Mouse (Mus musculus): ENCODE data around the gene Abcg1. TPM values are rescaled to one million over a fixed set of nuclear protein-coding genes. Genes with fewer than 3 reads are reported as not detected.

Gene Abcg1
- polyA plus RNA-seq, 1 experiment, result 0.94 TPM

- TF ChIP-seq TCF12 (IDR thresholded peaks at IDR 0.05; ENCODE audit: insufficient read depth, poor library complexity, severe bottlenecking), result no peak
- no peak for TF ChIP-seq REST (IDR thresholded peaks at IDR 0.05; ENCODE audit: insufficient read depth, insufficient read length)
- TF ChIP-seq MYOD1 (IDR thresholded peaks at IDR 0.05; ENCODE audit: control insufficient read depth in 1 of 3, insufficient read length in 2 of 3, low read depth in 2 of 3), result no peak
- no peak for TF ChIP-seq MAX (IDR thresholded peaks at IDR 0.05; ENCODE audit: low read depth)
- TF ChIP-seq MYOG (IDR thresholded peaks at IDR 0.05; ENCODE audit: control insufficient read depth in 1 of 3, insufficient read depth in 1 of 3, insufficient read length in 2 of 3, low read depth in 2 of 3), result no peak
- no peak for TF ChIP-seq SRF (IDR thresholded peaks at IDR 0.05; ENCODE audit: control insufficient read depth, insufficient read length, low read depth)
- TF ChIP-seq TCF3 (IDR thresholded peaks at IDR 0.05; ENCODE audit: insufficient read length, low read depth), result no peak
- TF ChIP-seq POLR2A (IDR thresholded peaks at IDR 0.05; ENCODE audit: insufficient read length, low read depth), result no peak
- no peak for TF ChIP-seq USF1 (IDR thresholded peaks at IDR 0.05; ENCODE audit: low read depth)
- no peak for TF ChIP-seq E2F4 (IDR thresholded peaks at IDR 0.05; ENCODE audit: insufficient read depth)
- Histone ChIP-seq H3K4me3 (no peak overlapping the region), H3K79me2 (ENCODE audit: control insufficient read depth, insufficient read depth) (no peaks in the 10 kb centered on the region), H3ac (ENCODE audit: control insufficient read depth, insufficient read length) (no peak overlapping the region), H3K4me2 (ENCODE audit: low read depth) (no peak overlapping the region), H3K27me3 (ENCODE audit: control insufficient read depth, insufficient read depth, insufficient read length) (no peaks in the 10 kb centered on the region), H3K36me3 (ENCODE audit: control insufficient read depth, insufficient read depth) (no peaks in the 10 kb centered on the region)
These were observed 30.5 kb upstream of the Abcg1 start for GRCm38 (mm10) chr17:31026986-31027385.

GRCm38 (mm10) chr17:31027723-31028122, 29.8 kb upstream of the Abcg1 start:
- TF ChIP-seq MYOG (IDR thresholded peaks at IDR 0.05; ENCODE audit: control insufficient read depth in 1 of 3, insufficient read depth in 1 of 3, insufficient read length in 2 of 3, low read depth in 2 of 3), result no peak
- TF ChIP-seq TCF3 (IDR thresholded peaks at IDR 0.05; ENCODE audit: insufficient read length, low read depth), result no peak
- TF ChIP-seq SRF (IDR thresholded peaks at IDR 0.05; ENCODE audit: control insufficient read depth, insufficient read length, low read depth), result no peak
- TF ChIP-seq MAX (IDR thresholded peaks at IDR 0.05; ENCODE audit: low read depth), result no peak
- no peak for TF ChIP-seq MYOD1 (IDR thresholded peaks at IDR 0.05; ENCODE audit: control insufficient read depth in 1 of 3, insufficient read length in 2 of 3, low read depth in 2 of 3)
- TF ChIP-seq POLR2AphosphoS2 (IDR thresholded peaks at IDR 0.05; ENCODE audit: insufficient read length, low read depth), result no peak
- no peak for TF ChIP-seq CEBPB (IDR thresholded peaks at IDR 0.05; ENCODE audit: insufficient read depth, poor library complexity, severe bottlenecking)
- no peak for TF ChIP-seq TCF12 (IDR thresholded peaks at IDR 0.05; ENCODE audit: insufficient read depth, poor library complexity, severe bottlenecking)
- TF ChIP-seq REST (IDR thresholded peaks at IDR 0.05; ENCODE audit: insufficient read depth, insufficient read length), result no peak
- TF ChIP-seq E2F4 (IDR thresholded peaks at IDR 0.05; ENCODE audit: insufficient read depth), result no peak
- TF ChIP-seq USF1 (IDR thresholded peaks at IDR 0.05; ENCODE audit: low read depth), result no peak
- TF ChIP-seq POLR2A (IDR thresholded peaks at IDR 0.05; ENCODE audit: insufficient read length, low read depth), result no peak
- H3K4me3 ChIP-seq, result no peak overlapping the region

GRCm38 (mm10) chr17:31028821-31029370, 28.6 kb upstream of the Abcg1 start:
- Histone ChIP-seq H3K79me2 (ENCODE audit: control insufficient read depth, insufficient read depth) (no peaks in the 10 kb centered on the region), H3K4me3 (no peak overlapping the region), H3ac (ENCODE audit: control insufficient read depth, insufficient read length) (no peak overlapping the region), H3K27me3 (ENCODE audit: control insufficient read depth, insufficient read depth, insufficient read length) (no peaks in the 10 kb centered on the region), H3K4me2 (ENCODE audit: low read depth) (no peak overlapping the region), H3K36me3 (ENCODE audit: control insufficient read depth, insufficient read depth) (no peaks in the 10 kb centered on the region)
- TF ChIP-seq CEBPB (IDR thresholded peaks at IDR 0.05; ENCODE audit: insufficient read depth, poor library complexity, severe bottlenecking) (no peak), POLR2A (IDR thresholded peaks at IDR 0.05; ENCODE audit: insufficient read length, low read depth) (no peak), SRF (IDR thresholded peaks at IDR 0.05; ENCODE audit: control insufficient read depth, insufficient read length, low read depth) (no peak), REST (IDR thresholded peaks at IDR 0.05; ENCODE audit: insufficient read depth, insufficient read length) (no peak), USF1 (IDR thresholded peaks at IDR 0.05; ENCODE audit: low read depth) (no peak), MYOG (IDR thresholded peaks at IDR 0.05; ENCODE audit: control insufficient read depth in 1 of 3, insufficient read depth in 1 of 3, insufficient read length in 2 of 3, low read depth in 2 of 3) (no peak)

More at GRCm38 (mm10) chr17:31027723-31028122, 29.8 kb upstream of the Abcg1 start:
- no peak overlapping the region for H3ac ChIP-seq (ENCODE audit: control insufficient read depth, insufficient read length)
- H3K4me2 ChIP-seq (ENCODE audit: low read depth), result no peak overlapping the region
- H3K27me3 ChIP-seq (ENCODE audit: control insufficient read depth, insufficient read depth, insufficient read length), result no peaks in the 10 kb centered on the region
- H3K36me3 ChIP-seq (ENCODE audit: control insufficient read depth, insufficient read depth), result no peaks in the 10 kb centered on the region
- no peaks in the 10 kb centered on the region for H3K79me2 ChIP-seq (ENCODE audit: control insufficient read depth, insufficient read depth)

GRCm38 (mm10) chr17:31029407-31029806, 28.1 kb upstream of the Abcg1 start:
- Histone ChIP-seq H3K36me3 (ENCODE audit: control insufficient read depth, insufficient read depth) (no peaks in the 10 kb centered on the region), H3K27me3 (ENCODE audit: control insufficient read depth, insufficient read depth, insufficient read length) (no peaks in the 10 kb centered on the region), H3ac (ENCODE audit: control insufficient read depth, insufficient read length) (no peak overlapping the region), H3K4me2 (ENCODE audit: low read depth) (no peak overlapping the region), H3K79me2 (ENCODE audit: control insufficient read depth, insufficient read depth) (no peaks in the 10 kb centered on the region), H3K4me3 (no peak overlapping the region)
- TF ChIP-seq USF1 (IDR thresholded peaks at IDR 0.05; ENCODE audit: low read depth) (no peak), TCF12 (IDR thresholded peaks at IDR 0.05; ENCODE audit: insufficient read depth, poor library complexity, severe bottlenecking) (no peak), POLR2A (IDR thresholded peaks at IDR 0.05; ENCODE audit: insufficient read length, low read depth) (no peak), MYOD1 (IDR thresholded peaks at IDR 0.05; ENCODE audit: control insufficient read depth in 1 of 3, insufficient read length in 2 of 3, low read depth in 2 of 3) (no peak)

- H3K36me3 ChIP-seq (ENCODE audit: control insufficient read depth, insufficient read depth), result no peaks in the 10 kb centered on the region
- no peak for TF ChIP-seq MYOD1 (IDR thresholded peaks at IDR 0.05; ENCODE audit: control insufficient read depth in 1 of 3, insufficient read length in 2 of 3, low read depth in 2 of 3)
- TF ChIP-seq SRF (IDR thresholded peaks at IDR 0.05; ENCODE audit: control insufficient read depth, insufficient read length, low read depth), result no peak
- TF ChIP-seq REST (IDR thresholded peaks at IDR 0.05; ENCODE audit: insufficient read depth, insufficient read length), result no peak
- TF ChIP-seq MYOG (IDR thresholded peaks at IDR 0.05; ENCODE audit: control insufficient read depth in 1 of 3, insufficient read depth in 1 of 3, insufficient read length in 2 of 3, low read depth in 2 of 3), result no peak
- no peak for TF ChIP-seq POLR2AphosphoS2 (IDR thresholded peaks at IDR 0.05; ENCODE audit: insufficient read length, low read depth)
- no peak for TF ChIP-seq USF1 (IDR thresholded peaks at IDR 0.05; ENCODE audit: low read depth)
- no peak for TF ChIP-seq MAX (IDR thresholded peaks at IDR 0.05; ENCODE audit: low read depth)
- no peak for TF ChIP-seq CEBPB (IDR thresholded peaks at IDR 0.05; ENCODE audit: insufficient read depth, poor library complexity, severe bottlenecking)
- TF ChIP-seq TCF12 (IDR thresholded peaks at IDR 0.05; ENCODE audit: insufficient read depth, poor library complexity, severe bottlenecking), result no peak
- no peak for TF ChIP-seq TCF3 (IDR thresholded peaks at IDR 0.05; ENCODE audit: insufficient read length, low read depth)
- no peak for TF ChIP-seq E2F4 (IDR thresholded peaks at IDR 0.05; ENCODE audit: insufficient read depth)
- TF ChIP-seq POLR2A (IDR thresholded peaks at IDR 0.05; ENCODE audit: insufficient read length, low read depth), result no peak
- H3K79me2 ChIP-seq (ENCODE audit: control insufficient read depth, insufficient read depth), result no peaks in the 10 kb centered on the region
- no peak overlapping the region for H3K4me3 ChIP-seq
- H3ac ChIP-seq (ENCODE audit: control insufficient read depth, insufficient read length), result no peak overlapping the region
- H3K4me2 ChIP-seq (ENCODE audit: low read depth), result no peak overlapping the region
- H3K27me3 ChIP-seq (ENCODE audit: control insufficient read depth, insufficient read depth, insufficient read length), result no peaks in the 10 kb centered on the region
These were observed 25.1 kb upstream of the Abcg1 start for GRCm38 (mm10) chr17:31032341-31032740.

Measured in myocyte (in vitro differentiated cells).